Mouse (Mus musculus) urinary bladder, adult 18-20 months (tissue): ENCODE data around the gene Appbp2.

Experiments
- DNase-seq, 2 experiments: peaks; one replicate each; pipeline ENCODE4 v3.0.0; 2022; ENCODE audit warnings: low spot score in 2 of 2, mixed read lengths in 2 of 2

The Appbp2 gene

GRCm38 (mm10) chr11:85223248-85223647, 11.7 kb downstream of the Appbp2 start:
- no peak for DNase-seq

- DNase-seq = no peak
Observed at GRCm38 (mm10) chr11:85222561-85222960, 12.4 kb downstream of the Appbp2 start.

- DNase-seq = no peak
Observed at GRCm38 (mm10) chr11:85219014-85219413, 15.9 kb downstream of the Appbp2 start.

GRCm38 (mm10) chr11:85214679-85215078, 20.3 kb downstream of the Appbp2 start:
- DNase-seq = no peak

- no peak for DNase-seq
Observed at GRCm38 (mm10) chr11:85213215-85213614, 21.7 kb downstream of the Appbp2 start.

- DNase-seq = no peak
Observed at GRCm38 (mm10) chr11:85211151-85211550, 23.8 kb downstream of the Appbp2 start.

GRCm38 (mm10) chr11:85206231-85206630, 28.7 kb downstream of the Appbp2 start:
- DNase-seq = no peak

GRCm38 (mm10) chr11:85198906-85199305, 36.0 kb downstream of the Appbp2 start:
- no peak for DNase-seq

GRCm38 (mm10) chr11:85196046-85196445, 38.9 kb downstream of the Appbp2 start:
- DNase-seq = no peak

- DNase-seq = no peak
Observed at GRCm38 (mm10) chr11:85194206-85194605, 40.7 kb downstream of the Appbp2 start.

- DNase-seq = no peak
Observed at GRCm38 (mm10) chr11:85190741-85191140, 44.2 kb downstream of the Appbp2 start.

- DNase-seq = no peak
Observed at GRCm38 (mm10) chr11:85189110-85189509, 45.8 kb downstream of the Appbp2 start.

GRCm38 (mm10) chr11:85184839-85185238, 50.1 kb downstream of the Appbp2 start:
- DNase-seq = no peak

- DNase-seq = no peak
Observed at GRCm38 (mm10) chr11:85184082-85184481, 50.8 kb downstream of the Appbp2 start.

- DNase-seq = no peak
Observed at GRCm38 (mm10) chr11:85183284-85183779, 51.6 kb downstream of the Appbp2 start.

GRCm38 (mm10) chr11:85182617-85183283, 52.2 kb downstream of the Appbp2 start:
- DNase-seq = peak; percentile 30 to 65

- DNase-seq = no peak
Observed at GRCm38 (mm10) chr11:85178413-85178812, 56.5 kb downstream of the Appbp2 start.

GRCm38 (mm10) chr11:85177761-85178160, 57.2 kb downstream of the Appbp2 start:
- DNase-seq = no peak

GRCm38 (mm10) chr11:85175941-85176340, 59.0 kb downstream of the Appbp2 start:
- no peak for DNase-seq

- no peak for DNase-seq
Observed at GRCm38 (mm10) chr11:85170833-85171232, 64.1 kb downstream of the Appbp2 start.

- peak; percentile 76 to 83 for DNase-seq
Observed at GRCm38 (mm10) chr11:85170058-85170740, 64.7 kb downstream of the Appbp2 start, which contains the start of gene 1700125H20Rik. Gene 1700125H20Rik, plus strand, starts transcription at chr11:85170404.

GRCm38 (mm10) chr11:85167503-85167902, 67.4 kb downstream of the Appbp2 start:
- no peak for DNase-seq

- no peak for DNase-seq
Observed at GRCm38 (mm10) chr11:85164371-85164770, 70.6 kb downstream of the Appbp2 start.
